Mouse (Mus musculus) lung, embryonic 15.5 days (tissue): ENCODE measurements at regions not wholly inside any gene's neighbourhood (a gene's known extent, or its start where the extent isn't known, plus 50 kb on each side); places are given as distances from the start of the nearest gene placed in this dataset.

ENCODE experiments used
- ATAC-seq: fragments of 200-750 bp; cut with Nextera tagmentation; 2 replicates; pipeline ENCODE4 v1.8.0; 2017; ENCODE audit warnings: moderate number of reproducible peaks, borderline replicate concordance; ENCODE audit not compliant: low FRiP score, low TSS enrichment; ENCODE audit errors: extremely low read depth
- H3K27ac ChIP-seq: fragments of 300-500 bp; sonication (generic); 2 replicates; pipeline ENCODE4 v1.5.1; 2015; ENCODE audit warnings: moderate library complexity, mild to moderate bottlenecking, inconsistent platforms
- H3K27me3 ChIP-seq: fragments of 300-500 bp; sonication (generic); 2 replicates; pipeline ENCODE4 v1.6.1; 2015; ENCODE audit warnings: inconsistent platforms
- H3K36me3 ChIP-seq: fragments of 300-500 bp; sonication (generic); 2 replicates; pipeline ENCODE4 v1.6.1; 2015; ENCODE audit warnings: inconsistent platforms
- H3K4me1 ChIP-seq: fragments of 300-500 bp; sonication (generic); 2 replicates; pipeline ENCODE4 v1.6.1; 2015; ENCODE audit warnings: inconsistent platforms
- H3K4me2 ChIP-seq: fragments of 300-500 bp; sonication (generic); 2 replicates; pipeline ENCODE4 v1.6.1; 2015; ENCODE audit warnings: inconsistent platforms, mild to moderate bottlenecking, moderate library complexity
- H3K4me3 ChIP-seq: fragments of 300-500 bp; sonication (generic); 2 replicates; pipeline ENCODE4 v1.5.1; 2015; ENCODE audit warnings: mild to moderate bottlenecking, inconsistent platforms
- H3K9ac ChIP-seq: fragments of 300-500 bp; sonication (generic); 2 replicates; pipeline ENCODE4 v1.6.1; 2015; ENCODE audit warnings: inconsistent platforms
- H3K9me3 ChIP-seq: fragments of 300-500 bp; sonication (generic); 2 replicates; pipeline ENCODE4 v1.6.1; 2016; ENCODE audit warnings: inconsistent platforms
- WGBS: fragments of 180-500 bp; shearing (Covaris S2); methylation state at CpG from one replicate; pipeline ENCODE4 v1.1.7; 2015; 5-methylcytosine and 5-hydroxymethylcytosine counted together

GRCm38 (mm10) chrX:162278834-162279708 is 119.5 kb upstream of the Nhs start:
- H3K4me1 ChIP-seq, result no peaks in the 10 kb centered on the region
- H3K9me3 ChIP-seq, result no peaks in the 10 kb centered on the region
- H3K4me3 ChIP-seq, result no peak overlapping the region
- WGBS, result 49% methylated on average over 14 of the region's 14 CpGs
- no peaks in the 10 kb centered on the region for H3K27me3 ChIP-seq
- H3K36me3 ChIP-seq, result no peaks in the 10 kb centered on the region
- no peak overlapping the region for H3K27ac ChIP-seq
- no peak overlapping the region for H3K9ac ChIP-seq
- H3K4me2 ChIP-seq, result no peak overlapping the region
- peak; percentile 49; the same call in 1 of the 2 replicates for ATAC-seq

DNA sequence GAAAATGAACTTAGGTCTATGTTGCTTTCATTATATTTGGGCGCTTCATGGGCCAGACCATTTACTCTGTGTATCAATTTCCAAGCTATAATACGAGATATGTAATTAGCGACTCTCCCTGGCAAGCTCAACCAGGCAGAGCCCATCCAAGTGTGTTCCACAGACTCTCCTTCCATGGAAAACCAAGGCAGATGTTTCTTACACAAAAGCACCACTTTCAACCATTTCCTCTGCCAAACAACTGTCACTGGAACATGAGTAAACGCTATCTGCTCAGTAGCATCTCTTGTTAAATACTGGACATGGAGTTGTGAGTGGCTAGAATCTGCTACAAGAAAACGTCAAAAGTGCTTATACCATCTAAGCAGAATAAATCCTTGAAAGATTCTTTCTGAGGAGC is 115.1 kb upstream of the Nhs start:
- H3K27ac ChIP-seq, result no peak overlapping the region
- H3K4me1 ChIP-seq, result no peaks in the 10 kb centered on the region
- H3K36me3 ChIP-seq, result no peaks in the 10 kb centered on the region
- H3K27me3 ChIP-seq, result no peaks in the 10 kb centered on the region
- no peak overlapping the region for H3K4me3 ChIP-seq
- peak; percentile 52; the same call in 1 of the 2 replicates for ATAC-seq
- H3K9ac ChIP-seq, result no peak overlapping the region
- H3K9me3 ChIP-seq, result no peaks in the 10 kb centered on the region
- no peak overlapping the region for H3K4me2 ChIP-seq
- WGBS, result 48% methylated on average over 5 of the region's 5 CpGs

DNA sequence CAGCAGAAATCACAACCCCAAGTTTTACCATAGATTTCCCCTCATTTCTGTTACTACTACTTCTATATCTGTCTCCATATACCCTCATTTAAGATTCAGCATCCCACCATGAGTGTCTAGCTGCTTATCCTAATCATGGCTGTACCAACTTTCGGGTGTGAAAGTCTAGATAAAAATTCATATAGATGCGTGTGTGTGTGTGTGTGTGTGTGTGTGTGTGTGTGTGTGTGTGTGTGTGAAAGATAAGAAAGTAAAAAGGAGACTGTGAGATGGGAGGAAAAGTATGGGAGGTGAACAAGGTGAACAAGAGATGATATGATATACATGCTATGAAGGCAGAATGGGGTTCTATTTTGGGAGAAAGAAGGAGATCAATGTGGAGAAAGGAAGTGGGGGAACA is 111.7 kb upstream of the Nhs start:
- H3K4me3 ChIP-seq, result no peak overlapping the region
- H3K4me1 ChIP-seq, result no peaks in the 10 kb centered on the region
- no peaks in the 10 kb centered on the region for H3K9me3 ChIP-seq
- H3K27ac ChIP-seq, result no peak overlapping the region
- WGBS, result 76% methylated on average over 2 of the region's 2 CpGs
- no peaks in the 10 kb centered on the region for H3K36me3 ChIP-seq
- ATAC-seq, result no peak
- no peaks in the 10 kb centered on the region for H3K27me3 ChIP-seq
- H3K9ac ChIP-seq, result no peak overlapping the region
- no peak overlapping the region for H3K4me2 ChIP-seq

DNA sequence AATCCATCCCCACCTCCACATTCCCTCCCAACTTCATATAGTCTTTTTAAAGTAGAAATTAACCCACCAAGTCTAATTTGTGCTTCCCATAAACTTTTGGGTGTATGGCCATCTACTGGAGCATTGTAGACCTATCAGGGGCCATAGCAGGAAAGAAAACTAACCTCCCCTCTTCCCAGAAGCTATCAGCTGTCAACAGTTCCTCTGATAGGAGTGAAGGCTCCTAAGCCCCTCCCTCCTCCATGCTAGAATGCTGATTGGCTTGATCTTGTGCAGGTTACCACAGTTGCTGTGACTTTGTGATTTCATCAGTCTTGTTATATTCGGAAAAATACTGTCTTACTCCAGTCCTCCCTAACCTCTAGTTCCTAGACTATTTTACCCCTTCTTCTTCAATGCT is 109.4 kb upstream of the Nhs start:
- 75% methylated on average over 1 of the region's 1 CpGs for whole genome bisulfite sequencing
- Histone ChIP-seq H3K27me3 (no peaks in the 10 kb centered on the region), H3K9ac (no peak overlapping the region), H3K36me3 (no peaks in the 10 kb centered on the region), H3K9me3 (no peaks in the 10 kb centered on the region), H3K27ac (no peak overlapping the region), H3K4me2 (no peak overlapping the region), H3K4me1 (no peaks in the 10 kb centered on the region), H3K4me3 (no peak overlapping the region)
- no peak for ATAC-seq

DNA sequence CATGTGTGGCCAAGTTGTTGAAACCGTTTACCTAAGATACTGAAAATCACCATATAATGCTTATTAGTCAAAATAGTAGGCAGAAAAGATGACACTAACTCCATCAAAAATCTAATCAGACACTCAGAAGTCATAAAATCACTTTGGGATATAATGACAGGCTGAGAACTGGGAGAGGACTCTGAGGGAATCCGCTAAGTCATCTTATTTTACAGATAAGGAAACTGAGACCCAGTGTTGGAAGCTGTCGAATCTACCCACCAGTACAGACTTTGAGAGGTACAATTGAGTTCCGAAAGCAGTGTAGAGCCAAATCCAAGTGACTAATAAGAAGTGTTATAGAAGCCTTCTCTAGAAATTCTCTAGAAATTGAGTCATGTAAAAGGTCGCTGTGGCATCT is 108.6 kb upstream of the Nhs start:
- Histone ChIP-seq H3K4me3 (no peak overlapping the region), H3K36me3 (no peaks in the 10 kb centered on the region), H3K27me3 (no peaks in the 10 kb centered on the region), H3K9me3 (no peaks in the 10 kb centered on the region), H3K4me1 (no peaks in the 10 kb centered on the region), H3K4me2 (no peak overlapping the region), H3K9ac (no peak overlapping the region), H3K27ac (no peak overlapping the region)
- 65% methylated on average over 5 of the region's 5 CpGs for WGBS
- ATAC-seq, result no peak

DNA sequence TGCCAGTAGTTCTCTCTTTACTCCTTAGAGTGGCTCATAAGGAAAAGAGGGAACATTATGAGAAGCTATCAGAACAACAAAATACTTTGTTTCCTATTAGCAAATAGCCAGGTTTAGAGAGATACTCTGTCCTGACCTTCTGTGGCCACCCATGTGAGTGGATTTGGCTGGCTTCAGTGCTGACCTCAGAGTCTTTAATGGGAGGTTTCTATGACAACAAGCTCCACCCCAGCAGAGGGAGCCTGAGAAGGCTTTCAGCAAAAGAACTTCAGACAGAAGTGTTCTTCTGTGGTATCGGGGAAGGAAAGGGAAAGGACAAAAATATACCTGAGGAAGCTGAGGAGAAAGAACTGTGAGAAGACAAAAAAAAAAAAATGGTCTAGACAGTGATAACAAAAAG is 108.1 kb upstream of the Nhs start:
- Histone ChIP-seq H3K27me3 (no peaks in the 10 kb centered on the region), H3K36me3 (no peaks in the 10 kb centered on the region), H3K27ac (no peak overlapping the region), H3K4me3 (no peak overlapping the region), H3K4me1 (no peaks in the 10 kb centered on the region), H3K4me2 (no peak overlapping the region), H3K9ac (no peak overlapping the region), H3K9me3 (no peaks in the 10 kb centered on the region)
- WGBS, result 24% methylated on average over 1 of the region's 1 CpGs
- no peak for ATAC-seq

- no peak overlapping the region for H3K9ac ChIP-seq
- 62% methylated on average over 1 of the region's 1 CpGs for WGBS
- ATAC-seq, result no peak
Observed at GRCm38 (mm10) chrX:162266769-162267168, 107.2 kb upstream of the Nhs start.

DNA sequence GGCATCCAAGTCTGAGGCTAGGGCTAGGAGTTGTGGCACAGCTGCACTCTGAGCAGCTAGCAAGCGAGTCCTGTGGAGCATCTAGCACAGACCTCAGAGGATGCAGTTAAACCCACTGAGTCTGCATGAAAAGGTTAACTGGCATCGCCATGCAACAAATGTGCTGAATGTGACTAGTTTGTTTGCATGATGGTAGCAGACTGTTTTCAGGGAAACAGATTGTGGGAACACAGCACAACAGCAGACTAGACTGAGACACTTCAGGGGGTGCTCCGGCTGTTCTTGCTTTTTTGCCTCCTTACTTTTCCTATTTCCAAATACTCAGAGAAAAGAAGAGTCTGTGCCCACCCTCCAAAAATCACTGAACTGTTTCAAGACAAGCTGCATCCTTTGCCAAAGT is 97.9 kb upstream of the Nhs start:
- Histone ChIP-seq H3K4me1 (no peaks in the 10 kb centered on the region), H3K36me3 (no peaks in the 10 kb centered on the region), H3K27ac (no peak overlapping the region), H3K4me3 (no peak overlapping the region), H3K9ac (no peak overlapping the region), H3K4me2 (no peak overlapping the region), H3K27me3 (no peaks in the 10 kb centered on the region; the same call in 1 of the 2 replicates), H3K9me3 (no peaks in the 10 kb centered on the region)
- 85% methylated on average over 3 of the region's 3 CpGs for WGBS
- ATAC-seq, result no peak

More at GRCm38 (mm10) chrX:162266769-162267168, 107.2 kb upstream of the Nhs start:
- H3K9me3 ChIP-seq, result no peaks in the 10 kb centered on the region
- H3K27ac ChIP-seq, result no peak overlapping the region
- H3K4me3 ChIP-seq, result no peak overlapping the region
- no peaks in the 10 kb centered on the region for H3K4me1 ChIP-seq
- H3K27me3 ChIP-seq, result no peaks in the 10 kb centered on the region
- no peak overlapping the region for H3K4me2 ChIP-seq
- no peaks in the 10 kb centered on the region for H3K36me3 ChIP-seq

- no peak for ATAC-seq
- H3K27ac ChIP-seq, result no peak overlapping the region
Observed at GRCm38 (mm10) chrX:162255873-162256272, 96.3 kb upstream of the Nhs start.

DNA sequence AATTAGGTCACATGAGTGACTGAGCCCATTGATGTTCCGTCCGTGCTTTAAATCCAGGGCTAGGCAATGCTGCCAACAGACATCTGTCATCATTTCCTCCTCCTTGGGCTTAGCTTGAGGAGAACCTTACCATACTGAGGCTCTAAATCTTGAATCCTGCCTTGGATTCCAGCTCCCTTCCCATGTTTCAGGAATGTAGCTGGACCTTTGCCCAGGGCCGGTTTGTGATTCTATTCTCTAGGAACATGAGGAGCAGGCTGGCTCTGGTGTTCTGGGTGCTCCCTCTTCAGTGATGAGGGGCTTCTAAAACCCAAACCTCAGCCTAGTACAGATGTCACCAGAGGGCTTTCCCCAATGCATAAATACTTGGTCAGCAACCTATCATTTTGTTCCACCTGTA is 81.8 kb upstream of the Nhs start:
- Histone ChIP-seq H3K9me3 (no peaks in the 10 kb centered on the region), H3K4me3 (no peak overlapping the region), H3K4me1 (no peaks in the 10 kb centered on the region), H3K27ac (no peak overlapping the region), H3K9ac (no peak overlapping the region), H3K36me3 (no peaks in the 10 kb centered on the region), H3K27me3 (peaks cover 6% of the 10 kb centered on the region; the same call in 1 of the 2 replicates), H3K4me2 (no peak overlapping the region)
- no peak for ATAC-seq
- WGBS, result 61% methylated on average over 3 of the region's 3 CpGs

More at GRCm38 (mm10) chrX:162255873-162256272, 96.3 kb upstream of the Nhs start:
- Histone ChIP-seq H3K4me1 (no peaks in the 10 kb centered on the region), H3K9ac (no peak overlapping the region), H3K9me3 (no peaks in the 10 kb centered on the region), H3K4me3 (no peak overlapping the region), H3K4me2 (no peak overlapping the region), H3K27me3 (no peaks in the 10 kb centered on the region; the same call in 1 of the 2 replicates), H3K36me3 (no peaks in the 10 kb centered on the region)

DNA sequence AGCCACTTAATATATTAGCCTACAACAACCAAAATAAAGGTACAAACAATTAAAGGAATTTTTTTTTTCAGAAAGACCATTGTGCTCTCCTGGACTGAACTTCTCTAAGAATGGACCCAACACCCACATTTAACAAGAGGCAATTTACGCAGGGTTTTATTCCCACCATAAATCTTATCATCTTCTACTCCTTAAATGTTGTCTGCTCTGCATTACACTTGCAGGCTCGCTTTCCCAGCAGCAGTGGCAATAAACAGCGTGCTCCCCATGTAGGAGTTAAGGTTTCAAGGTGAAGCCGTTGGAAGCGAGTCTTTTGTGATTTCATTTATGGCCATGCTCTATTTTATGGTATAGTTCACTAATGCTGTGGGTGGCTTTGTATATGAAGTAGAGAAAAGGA is 76.0 kb upstream of the Nhs start:
- Histone ChIP-seq H3K4me2 (no peak overlapping the region), H3K4me3 (no peak overlapping the region), H3K36me3 (no peaks in the 10 kb centered on the region), H3K27me3 (peaks cover 6% of the 10 kb centered on the region; the same call in 1 of the 2 replicates), H3K4me1 (no peaks in the 10 kb centered on the region), H3K27ac (no peak overlapping the region), H3K9ac (no peak overlapping the region), H3K9me3 (no peaks in the 10 kb centered on the region)
- WGBS, result 77% methylated on average over 5 of the region's 5 CpGs
- no peak for ATAC-seq

DNA sequence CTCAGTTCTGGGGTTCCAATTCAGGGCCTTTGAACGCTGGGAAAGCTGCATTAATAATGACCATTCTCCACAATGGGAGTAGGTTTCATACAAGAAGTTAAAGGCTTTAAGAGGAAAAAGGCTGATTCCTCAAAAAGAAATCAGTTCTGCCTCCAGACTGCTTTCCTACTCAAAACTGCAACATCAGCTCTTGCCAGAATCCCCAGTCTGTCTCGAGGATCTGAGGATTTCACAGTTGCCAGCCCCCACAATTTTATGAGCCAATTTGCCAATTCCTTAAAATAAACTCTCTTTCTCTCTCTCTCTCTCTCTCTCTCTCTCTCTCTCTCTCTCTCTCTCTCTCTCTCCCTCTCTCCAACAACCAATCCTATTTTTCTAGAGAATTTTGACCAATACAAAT is 51.3 kb upstream of the Nhs start:
- Histone ChIP-seq H3K4me2 (no peak overlapping the region), H3K4me3 (no peak overlapping the region), H3K27me3 (peaks cover 2% of the 10 kb centered on the region; the same call in 1 of the 2 replicates), H3K4me1 (no peaks in the 10 kb centered on the region), H3K36me3 (no peaks in the 10 kb centered on the region), H3K9me3 (no peaks in the 10 kb centered on the region), H3K27ac (no peak overlapping the region), H3K9ac (no peak overlapping the region)
- no peak for ATAC-seq
- 70% methylated on average over 2 of the region's 2 CpGs for WGBS
